Mouse (Mus musculus) mouse embryonic stem cell (cell line): ENCODE results near the gene Rad51b.

Experiments
- in situ Hi-C, 2 experiments: fragments of 300-500 bp; cut with MboI; formaldehyde crosslinking; loops; 1 replicate in 1 of 2; 3 replicates in 1 of 2; pipeline ENCODE4 v1.14.3; 2019 to 2020; ENCODE audit warnings: low sequenced_read_pairs in 2 of 2, low pct_unique_long_range_greater_than_20kb in 1 of 2, mixed read lengths in 1 of 2; ENCODE audit not compliant: unreplicated experiment in 1 of 2

Rad51b gene

GRCm38 (mm10) chr12:79534778-79535177, 237.7 kb downstream of the Rad51b start:
- in situ Hi-C loops = no loop called here

- in situ Hi-C loops = no loop called here
Observed at GRCm38 (mm10) chr12:79535532-79536437, 238.7 kb downstream of the Rad51b start.

DNA sequence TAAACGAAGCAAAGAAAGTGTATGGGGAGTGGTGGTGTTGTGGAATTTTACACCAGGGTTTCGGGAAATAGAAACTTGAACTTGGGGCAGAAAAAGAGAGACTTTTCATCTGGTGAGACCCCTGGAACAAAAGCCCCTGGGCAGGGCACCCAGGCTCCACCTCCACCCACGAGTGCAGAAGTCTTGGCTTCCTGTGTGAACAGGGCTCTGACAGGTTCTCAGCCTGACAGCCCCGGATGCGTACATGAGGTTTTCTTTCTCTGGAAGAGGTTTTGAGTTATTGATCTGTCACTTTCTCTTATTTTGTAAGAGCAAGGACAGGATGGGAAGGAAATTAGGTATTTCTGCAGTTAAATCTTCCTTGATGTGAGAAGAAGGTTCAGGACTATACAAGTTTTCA, 243.1 kb downstream of the Rad51b start:
- in situ Hi-C loops = no loop called here

- in situ Hi-C loops = no loop called here
Observed at GRCm38 (mm10) chr12:79541581-79541980, 244.5 kb downstream of the Rad51b start.

- in situ Hi-C loops = no loop called here
Observed at GRCm38 (mm10) chr12:79545063-79545462, 248.0 kb downstream of the Rad51b start.

DNA sequence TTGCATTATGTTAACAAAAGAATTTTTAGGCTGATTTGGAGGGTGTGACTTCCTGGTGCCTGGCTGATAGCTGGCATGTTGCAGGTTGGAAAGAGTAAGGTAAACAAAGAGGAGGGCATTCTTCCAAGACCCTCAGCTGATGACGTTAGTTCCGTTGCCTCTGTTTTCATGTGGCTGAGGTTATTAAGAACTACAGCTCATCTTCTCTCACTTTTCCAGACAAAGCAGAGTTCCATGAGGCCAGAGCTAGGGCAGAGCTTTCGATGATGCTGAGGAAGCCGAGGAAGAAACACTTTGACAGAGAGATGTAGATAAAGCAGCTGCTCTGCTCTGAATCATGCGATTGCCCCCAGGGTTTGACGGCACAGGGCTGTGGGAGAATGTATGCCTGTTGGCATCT, 250.5 kb downstream of the Rad51b start:
- in situ Hi-C loops = no loop called here

- in situ Hi-C loops = no loop called here
Observed at GRCm38 (mm10) chr12:79548607-79549330, 251.7 kb downstream of the Rad51b start.

DNA sequence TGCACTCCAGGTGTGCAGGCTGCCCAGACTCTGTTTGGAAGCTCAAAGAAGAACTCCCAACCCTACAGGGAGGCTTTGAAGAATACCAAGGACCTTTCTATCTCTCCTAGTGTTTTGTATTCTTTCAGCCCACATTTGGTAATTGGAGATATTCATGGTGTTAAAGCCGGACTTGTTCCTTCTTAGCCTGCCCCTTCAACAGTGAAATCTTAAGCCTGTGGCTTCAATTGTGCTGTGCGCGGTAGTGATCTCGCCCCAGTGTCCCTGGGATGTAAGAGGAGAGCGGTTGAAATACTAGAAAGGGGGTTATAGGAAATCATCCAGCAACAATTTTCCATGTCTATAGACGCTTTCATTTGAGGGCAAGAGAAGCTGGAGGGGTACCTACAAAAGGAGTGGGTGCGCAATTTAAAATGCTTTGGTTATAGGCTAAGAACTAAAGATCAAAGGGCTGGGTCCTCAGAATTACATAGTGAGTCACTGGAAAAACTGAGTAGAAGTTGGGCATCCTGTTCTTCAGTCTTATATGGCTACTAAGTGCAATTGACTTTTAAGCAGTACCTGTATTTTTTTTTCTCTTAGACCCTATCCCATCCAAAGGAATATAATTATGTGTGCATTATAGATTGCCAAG, 253.1 kb downstream of the Rad51b start:
- in situ Hi-C loops = no loop called here

DNA sequence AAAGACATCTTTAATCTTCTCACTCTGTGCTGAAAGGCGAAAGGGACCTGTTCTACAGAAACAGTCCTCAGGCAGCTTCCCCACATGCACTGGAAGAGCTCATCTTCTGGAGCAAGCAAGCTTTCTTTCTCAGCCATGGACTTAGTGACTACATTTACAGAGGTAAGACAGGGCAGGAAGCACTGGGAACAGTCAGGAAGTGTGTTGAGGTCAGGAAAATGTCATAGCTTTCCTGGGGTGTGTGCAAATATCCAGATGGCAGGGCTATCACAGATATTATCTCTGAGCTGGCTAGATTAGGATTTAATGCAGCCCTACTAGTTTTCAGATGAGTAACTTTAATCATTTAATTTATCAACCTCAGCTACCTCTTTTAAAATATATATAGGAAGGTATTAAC, 254.2 kb downstream of the Rad51b start:
- in situ Hi-C loops = no loop called here

- in situ Hi-C loops = no loop called here
Observed at GRCm38 (mm10) chr12:79553056-79553455, 256.0 kb downstream of the Rad51b start.

DNA sequence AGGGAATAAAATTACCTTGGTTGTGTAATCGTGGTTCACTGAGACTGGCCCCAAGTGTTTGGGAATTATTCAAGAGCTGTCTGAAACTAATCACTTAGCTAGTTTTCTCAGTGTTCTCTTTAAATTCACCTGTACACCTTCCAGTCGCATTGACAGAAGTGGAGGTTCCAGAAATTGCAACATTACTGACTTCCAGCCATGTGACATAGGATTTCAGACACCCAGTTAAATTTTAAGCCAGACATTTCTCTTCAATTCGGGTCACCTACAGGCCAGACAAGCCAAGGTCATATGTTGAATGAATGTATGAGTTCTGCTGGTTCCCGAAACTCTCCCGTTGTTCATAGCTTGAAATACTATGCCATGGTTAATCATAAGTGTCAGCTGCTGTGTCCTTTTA, 260.8 kb downstream of the Rad51b start:
- in situ Hi-C loops = no loop called here

- in situ Hi-C loops = no loop called here
Observed at GRCm38 (mm10) chr12:79558711-79559110, 261.6 kb downstream of the Rad51b start.

- in situ Hi-C loops = no loop called here
Observed at GRCm38 (mm10) chr12:79559410-79560015, 262.4 kb downstream of the Rad51b start.

DNA sequence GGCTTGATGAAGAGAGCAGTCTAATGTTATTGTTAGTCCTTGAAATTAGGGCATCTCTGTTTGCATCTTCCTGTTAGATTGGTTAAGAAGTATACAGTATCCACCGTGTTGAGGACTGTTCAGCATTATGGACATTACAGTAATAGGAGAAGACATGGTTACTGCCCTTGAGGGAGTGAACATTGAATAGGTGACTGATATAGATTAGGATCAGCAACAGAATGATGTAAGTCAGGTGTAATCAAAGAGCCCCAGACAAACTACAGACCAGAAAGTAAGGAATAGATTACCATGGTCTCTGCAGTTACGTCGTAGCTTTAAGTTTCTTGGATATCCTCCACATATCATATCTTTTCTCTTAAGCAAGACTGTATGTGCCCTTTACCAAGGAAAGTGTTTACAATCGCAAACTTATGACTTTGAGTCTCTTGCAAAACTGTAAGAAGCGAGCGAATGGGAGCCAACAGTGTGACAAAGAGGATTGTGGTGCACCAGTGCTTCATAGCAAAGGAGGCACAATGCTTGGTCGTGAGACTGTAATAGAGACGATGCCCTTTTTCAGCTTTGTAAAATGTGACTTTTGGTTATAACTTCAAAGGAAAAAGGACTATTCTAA, 263.1 kb downstream of the Rad51b start:
- in situ Hi-C loops = no loop called here

- in situ Hi-C loops = no loop called here
Observed at GRCm38 (mm10) chr12:79560893-79561292, 263.8 kb downstream of the Rad51b start.

DNA sequence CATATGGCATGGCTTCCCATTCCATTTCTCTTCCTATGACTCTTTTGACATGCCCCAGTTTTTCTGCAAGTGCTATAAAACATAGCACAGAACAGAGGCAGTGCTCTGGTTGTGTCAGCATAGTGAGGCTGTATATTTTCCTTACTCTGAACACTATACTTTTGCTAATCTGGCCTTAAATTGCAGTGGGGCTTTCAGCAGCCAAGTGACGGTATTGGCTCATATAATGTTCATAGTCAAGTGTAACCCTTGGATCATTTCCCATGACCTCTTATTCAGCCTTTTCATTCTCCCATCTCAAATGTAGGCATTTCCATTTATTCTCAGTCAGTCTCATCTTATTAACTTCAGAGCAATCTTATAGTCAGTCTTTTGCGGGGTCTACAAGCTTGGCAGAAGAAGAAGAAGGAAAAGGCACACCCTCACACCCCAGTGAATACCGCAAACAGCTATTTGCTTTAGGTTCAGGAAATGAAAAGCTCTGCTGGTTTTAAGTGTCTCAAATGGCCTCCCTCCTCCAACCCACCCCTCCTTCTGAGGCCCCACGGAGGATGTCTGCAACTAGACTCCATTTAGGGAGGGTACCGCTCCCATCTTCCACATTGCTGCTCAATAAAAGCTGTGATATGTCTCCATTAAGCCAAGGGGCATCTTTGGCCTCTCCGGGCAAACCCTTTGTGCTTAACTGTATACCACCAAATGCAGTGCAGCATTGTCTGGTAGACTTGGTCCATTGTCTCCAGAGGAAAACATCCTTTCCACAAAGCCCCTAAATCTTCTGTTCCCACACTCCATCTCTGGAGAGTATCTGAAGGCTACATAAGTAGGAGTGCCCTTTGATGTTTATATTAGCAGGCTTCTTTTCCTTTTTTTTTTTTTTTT, 277.3 kb downstream of the Rad51b start:
- in situ Hi-C loops = no loop called here

GRCm38 (mm10) chr12:79575041-79575541, 278.0 kb downstream of the Rad51b start:
- in situ Hi-C loops = no loop called here
